Comparison of ENCODE assay signal across 10 mouse cellular contexts in genomic region chr4:137682961-137683453, GRCm38 (mm10). TPM values are rescaled to one million over a fixed set of nuclear protein-coding genes. Genes with fewer than 3 reads are reported as not detected.
A peak's percentile ranks its signal among the peaks of the same experiment; 100 is the strongest.
DNase-seq lines count a peak whose midpoint lies in the region; ATAC-seq and TF ChIP-seq lines count a peak whose summit lies in the region.
"Had no signal": no experiment of that assay in that cellular context is flagged by ENCODE, and none has a peak within 500 bp of the region (broad histone marks: within the 10 kb centered on the region; RNA-seq: fewer than 3 reads in every experiment).

No protein-coding gene starts in this region.

- peaks cover 49% of the 10 kb centered on the region for H3K27me3 ChIP-seq in kidney, embryonic 15.5 days
- 0 out of 2 replicates have a peak, but pooled peaks cover 5% of the 10 kb centered on the region for H3K27me3 ChIP-seq in kidney, postnatal 0 days (ENCODE audit: insufficient read depth, low read length)
- peaks cover 50% of the 10 kb centered on the region for H3K27me3 ChIP-seq in neural tube, embryonic 12.5 days (replicated peaks)

- peaks cover 23% of the 10 kb centered on the region for H3K4me1 ChIP-seq in kidney, embryonic 15.5 days
- H3K4me1 ChIP-seq in kidney, postnatal 0 days (replicated peaks; ENCODE audit: insufficient read depth, low read length): peaks cover 7% of the 10 kb centered on the region; the same call in 1 of the 2 replicates
- peaks cover 35% of the 10 kb centered on the region for H3K4me1 ChIP-seq in neural tube, embryonic 12.5 days

- H3K9me3 ChIP-seq in kidney, embryonic 15.5 days (replicated peaks): no peaks in the 10 kb centered on the region
- no peaks in the 10 kb centered on the region for H3K9me3 ChIP-seq in kidney, postnatal 0 days (replicated peaks; ENCODE audit: low read length)
- H3K9me3 ChIP-seq in neural tube, embryonic 12.5 days: no peaks in the 10 kb centered on the region
- H3K9me3 ChIP-seq: megakaryocyte, embryonic 14.5 days had no signal

- H3K4me2 ChIP-seq in kidney, embryonic 15.5 days: no peak overlapping the region
- no peak overlapping the region for H3K4me2 ChIP-seq in kidney, postnatal 0 days (ENCODE audit: low read length)
- H3K4me2 ChIP-seq in neural tube, embryonic 12.5 days (replicated peaks): 0 out of 2 replicates have a peak overlapping the region, but pooled peaks have one; percentile 7

- H3K36me3 ChIP-seq in kidney, embryonic 15.5 days: no peaks in the 10 kb centered on the region
- H3K36me3 ChIP-seq in kidney, postnatal 0 days (ENCODE audit: insufficient read depth, low read length): no peaks in the 10 kb centered on the region
- H3K36me3 ChIP-seq in neural tube, embryonic 12.5 days: no peaks in the 10 kb centered on the region

- no peak overlapping the region for H3K27ac ChIP-seq in kidney, embryonic 15.5 days
- no peak overlapping the region for H3K27ac ChIP-seq in kidney, postnatal 0 days
- H3K27ac ChIP-seq in neural tube, embryonic 12.5 days: no peak overlapping the region

- no peak overlapping the region for H3K4me3 ChIP-seq in kidney, embryonic 15.5 days (replicated peaks)
- no peak overlapping the region for H3K4me3 ChIP-seq in kidney, postnatal 0 days (replicated peaks; ENCODE audit: low read depth, low read length)
- H3K4me3 ChIP-seq in neural tube, embryonic 12.5 days: no peak overlapping the region
- H3K4me3 ChIP-seq: erythroblast, embryonic 14.5 days; megakaryocyte, embryonic 14.5 days had no signal

- TF ChIP-seq CTCF in kidney, postnatal 0 days (IDR thresholded peaks at IDR 0.05; ENCODE audit: low read depth): peak; percentile 91

- no peak for ATAC-seq in kidney, embryonic 15.5 days (replicated peaks; ENCODE audit: low FRiP score)
- ATAC-seq in kidney, postnatal 0 days (replicated peaks; ENCODE audit: low FRiP score, low read depth): no peak
- no peak for ATAC-seq in neural tube, embryonic 12.5 days (ENCODE audit: low FRiP score, low read depth)

- 50% methylated on average over 7 of the region's 7 CpGs for WGBS in kidney, embryonic 15.5 days
- WGBS in kidney, postnatal 0 days: 40% methylated on average over 7 of the region's 7 CpGs
- WGBS in neural tube, embryonic 12.5 days: 42% methylated on average over 7 of the region's 7 CpGs

- no peak overlapping the region for H3K9ac ChIP-seq in kidney, embryonic 15.5 days
- H3K9ac ChIP-seq in kidney, postnatal 0 days (ENCODE audit: low read depth, low read length): no peak overlapping the region
- no peak overlapping the region for H3K9ac ChIP-seq in neural tube, embryonic 12.5 days

- DNase-seq in kidney, adult 18-20 months: peak; percentile 74
- DNase-seq in MN1 (ENCODE audit: low spot score): peak; percentile 69
- peak; percentile 75 to 76 for DNase-seq in cerebellum, postnatal 14 days
- DNase-seq in kidney, postnatal 0 days (ENCODE audit: low spot score): peak; percentile 54
- no peak for DNase-seq in ovary, postnatal 10 days (ENCODE audit: low spot score)
- DNase-seq in layer of hippocampus, adult 11-12 months (ENCODE audit: low spot score): no peak

RNA-seq across cellular contexts. Expression of gene Rap1gap, which starts 18.5 kb away (rescaled TPM):
- polyA plus RNA-seq in kidney, embryonic 15.5 days (2015; fragmentation: Nextera tagmentation; extraction: Ambion mirVana): 12.5 and 14.4 TPM in 2 replicates
- 28.5 and 30.6 TPM in 2 replicates for polyA plus RNA-seq in kidney, postnatal 0 days (2015; fragmentation: Nextera tagmentation; extraction: Ambion mirVana)
- 18.3 and 24.7 TPM in 2 replicates for polyA plus RNA-seq in neural tube, embryonic 12.5 days (2016; fragmentation: Nextera tagmentation; extraction: Ambion mirVana)

Comparison
In these comparisons a context has a peak if more than half of its experiments do, and no peak if none do; other contexts are left out.
1. DNase-seq: peak in kidney, adult 18-20 months (single experiment), MN1 (single experiment), cerebellum, postnatal 14 days (2 of 2) and kidney, postnatal 0 days (single experiment); none in ovary, postnatal 10 days (single experiment) and layer of hippocampus, adult 11-12 months (single experiment).